Mouse (Mus musculus) heart, adult 9 months (tissue): ENCODE measurements around the gene Nfe2l1.
"Not testable (repeated sequence)": the region's sequence is repeated elsewhere in the genome, so short reads cannot be mapped to it uniquely, and the experiment has no call there.

Source experiments
- DNase-seq, 2 experiments: peaks; one replicate each; pipeline ENCODE4 v3.0.0; 2022; ENCODE audit warnings: low spot score in 2 of 2

Gene Nfe2l1

DNA sequence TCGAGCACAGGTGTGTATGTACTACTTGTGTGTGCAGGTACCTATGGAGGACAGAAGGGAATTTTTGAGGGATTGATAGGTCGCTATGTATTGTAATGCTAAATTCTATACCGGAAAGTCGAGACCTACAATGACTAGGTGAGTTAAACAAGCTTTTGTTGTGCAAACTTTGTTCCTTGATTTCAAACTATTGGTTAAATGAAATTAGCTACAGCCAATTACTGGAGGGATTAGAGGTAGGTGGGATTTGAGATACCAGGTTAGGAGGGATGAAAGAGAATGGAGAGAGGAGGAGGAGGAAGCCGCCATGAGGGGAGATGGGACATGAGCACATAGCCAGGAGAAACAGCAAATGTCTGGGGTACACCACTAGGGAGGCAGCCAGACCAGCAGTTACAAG, 49.5 kb downstream of the Nfe2l1 start:
- no peak for DNase-seq

- DNase-seq, result not testable (repeated sequence)
Observed at GRCm38 (mm10) chr11:96778061-96778627, 51.6 kb downstream of the Nfe2l1 start.

DNA sequence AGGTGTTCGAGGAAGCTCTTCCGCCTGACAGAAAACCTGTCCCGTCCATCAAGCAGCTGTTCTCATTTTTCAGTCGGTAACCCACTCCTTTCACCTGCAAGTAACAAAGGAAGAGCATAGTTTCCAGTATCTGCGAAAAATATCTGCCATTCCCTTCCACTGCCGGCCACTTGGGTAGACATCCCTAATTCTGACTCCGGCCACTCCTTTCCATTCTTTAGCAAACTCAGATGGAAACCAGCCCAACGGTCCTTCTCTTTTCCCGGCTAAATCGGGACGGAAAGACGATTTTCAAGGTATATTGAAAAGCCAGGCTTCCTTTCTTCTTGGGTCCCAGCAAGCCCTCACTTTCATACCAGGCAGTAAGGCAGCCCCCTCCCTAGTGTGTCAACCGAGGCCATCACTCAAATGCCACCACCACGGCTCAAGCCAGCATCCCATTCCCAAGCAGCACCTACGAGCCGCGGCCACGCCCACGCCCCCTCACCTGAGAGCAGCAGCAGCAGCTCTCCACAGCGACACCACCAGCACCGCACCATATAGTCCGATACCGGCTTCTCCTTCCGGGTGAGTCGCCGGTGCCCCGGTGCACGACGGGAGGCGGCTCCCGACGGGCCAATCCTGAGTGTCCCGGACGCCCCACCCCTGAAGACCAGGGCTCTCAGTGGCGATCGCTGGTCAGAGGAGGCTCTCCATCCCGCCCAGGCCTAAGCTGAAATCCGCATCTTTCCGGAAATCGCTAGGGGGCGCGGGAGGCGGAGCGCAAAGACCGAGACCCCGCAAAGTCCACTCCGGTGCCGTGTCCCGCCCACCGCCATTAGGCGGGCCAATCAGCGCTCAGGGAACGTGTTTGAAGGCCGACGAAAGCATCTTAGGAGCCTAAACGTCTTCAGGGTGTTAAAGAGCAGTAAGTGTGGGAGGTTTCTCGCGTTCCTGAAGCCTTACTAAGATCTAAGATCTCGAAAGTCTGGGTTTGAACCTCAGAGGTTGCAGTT, 52.5 kb downstream of the Nfe2l1 start, which contains the start of gene Snx11:
Gene Snx11 (minus strand): TSS at position 592 of the 995 bp plus-strand sequence.
- DNase-seq, result peak; percentile 100

- DNase-seq, result no peak
Observed at GRCm38 (mm10) chr11:96776068-96776467, 53.7 kb downstream of the Nfe2l1 start.

DNA sequence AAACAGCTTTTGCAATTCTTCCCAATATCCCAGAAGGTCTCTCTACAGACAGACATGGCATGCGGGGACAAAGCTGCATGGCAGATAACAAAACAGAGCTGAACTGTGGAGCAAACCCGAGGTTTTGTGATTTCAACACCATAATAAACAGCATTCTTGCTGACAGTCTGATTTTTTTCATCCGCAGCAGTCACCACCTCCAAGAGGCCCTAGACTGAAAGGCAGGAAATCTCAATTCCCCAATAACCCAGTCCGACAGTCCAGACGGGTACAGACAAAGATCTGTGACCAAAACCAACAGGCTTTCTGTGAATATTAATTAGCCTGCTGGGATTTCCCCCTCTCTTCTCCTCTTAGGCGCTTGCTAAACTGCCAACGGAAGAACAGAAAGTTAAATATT, 54.1 kb downstream of the Nfe2l1 start:
- no peak for DNase-seq

DNA sequence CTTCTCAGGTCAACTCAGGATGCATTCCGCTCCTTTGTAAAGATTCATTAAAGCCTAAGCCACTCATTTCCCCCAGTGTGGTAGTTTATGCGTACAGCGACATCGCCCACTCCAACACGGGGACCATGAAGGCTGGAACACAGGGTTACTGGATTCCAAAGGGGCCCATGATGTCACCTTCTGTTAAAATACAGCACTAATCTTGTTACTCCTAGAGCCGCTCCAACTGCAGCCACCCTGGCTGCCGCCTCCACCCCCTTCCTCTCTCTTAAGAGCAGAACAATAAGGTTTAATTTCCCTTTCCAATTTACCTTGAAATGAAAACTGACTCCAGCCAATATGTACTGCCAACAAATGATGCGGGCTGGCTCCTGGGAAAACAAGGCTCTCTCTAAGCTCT, 54.7 kb downstream of the Nfe2l1 start:
- DNase-seq, result no peak

DNA sequence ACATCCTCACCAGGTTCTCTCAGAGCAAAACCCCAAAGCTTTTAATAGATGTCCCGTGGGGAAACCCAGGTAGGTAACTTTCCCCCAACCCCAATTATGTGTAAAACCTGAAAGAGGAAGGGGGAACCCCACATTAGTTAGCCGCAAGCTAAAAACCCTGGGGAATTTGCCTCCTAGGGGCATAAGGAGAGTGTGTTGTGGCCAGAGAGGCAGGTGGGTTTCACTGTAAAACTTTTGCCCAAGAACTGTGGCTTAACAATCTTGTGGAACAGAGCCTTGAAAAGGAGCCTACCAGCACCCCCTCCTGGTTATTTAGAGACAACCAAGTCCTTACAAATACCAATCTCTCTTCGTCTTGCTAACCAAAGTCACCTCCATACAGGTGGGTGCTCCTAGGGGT, 55.2 kb downstream of the Nfe2l1 start:
- DNase-seq, result no peak

DNA sequence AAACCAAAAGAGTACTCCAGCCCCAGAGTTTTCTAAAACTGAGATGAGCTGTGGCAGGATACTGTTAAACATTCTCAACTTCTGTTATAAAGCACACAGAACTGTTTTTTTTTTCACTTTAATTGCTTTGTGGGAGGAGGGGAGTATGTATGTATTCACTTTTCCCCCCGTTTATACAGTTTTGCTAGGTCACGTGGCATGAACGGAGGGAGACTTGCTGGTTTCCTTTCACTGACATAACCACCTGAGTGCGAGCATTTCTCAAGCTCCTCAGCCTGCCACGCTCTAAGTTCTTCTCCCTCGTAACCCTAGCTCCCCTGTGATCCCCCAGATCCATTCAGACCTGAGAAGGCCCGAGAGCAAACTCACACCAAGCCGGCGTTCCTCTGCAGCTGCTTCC, 57.4 kb downstream of the Nfe2l1 start:
- no peak for DNase-seq

DNA sequence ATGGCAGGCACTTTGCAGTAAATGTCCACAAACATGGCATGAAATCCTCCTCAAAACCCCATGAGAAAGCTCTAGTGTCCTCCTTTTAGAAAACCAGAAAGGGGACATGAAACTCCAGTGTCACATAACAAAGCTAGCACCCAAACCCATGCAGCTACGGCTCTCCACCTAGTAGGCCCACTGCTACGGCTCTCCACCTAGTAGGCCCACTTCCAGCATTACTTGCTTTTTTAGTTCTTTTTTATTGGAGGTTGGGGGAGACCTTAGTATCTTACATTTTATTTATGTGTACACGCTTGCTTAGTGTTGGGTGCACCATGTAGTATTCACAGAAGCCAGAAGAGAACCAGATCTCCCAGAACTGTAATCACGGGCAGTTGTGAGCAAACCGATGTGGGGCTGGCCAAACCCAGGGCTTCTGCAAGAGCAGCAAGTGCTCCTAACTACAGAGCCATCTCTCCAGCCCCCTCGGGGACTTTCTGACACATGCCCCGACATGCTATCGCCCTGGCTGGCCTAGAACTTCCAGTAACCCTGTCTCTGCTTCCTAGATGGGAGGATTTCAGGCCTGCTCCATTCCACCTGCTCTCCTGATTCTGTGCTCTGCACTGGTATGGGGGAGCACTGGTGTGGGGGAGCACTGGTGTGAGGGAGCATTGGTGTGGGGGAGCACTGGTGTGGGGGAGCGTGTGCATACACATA, 58.3 kb downstream of the Nfe2l1 start:
- DNase-seq, result no peak

DNA sequence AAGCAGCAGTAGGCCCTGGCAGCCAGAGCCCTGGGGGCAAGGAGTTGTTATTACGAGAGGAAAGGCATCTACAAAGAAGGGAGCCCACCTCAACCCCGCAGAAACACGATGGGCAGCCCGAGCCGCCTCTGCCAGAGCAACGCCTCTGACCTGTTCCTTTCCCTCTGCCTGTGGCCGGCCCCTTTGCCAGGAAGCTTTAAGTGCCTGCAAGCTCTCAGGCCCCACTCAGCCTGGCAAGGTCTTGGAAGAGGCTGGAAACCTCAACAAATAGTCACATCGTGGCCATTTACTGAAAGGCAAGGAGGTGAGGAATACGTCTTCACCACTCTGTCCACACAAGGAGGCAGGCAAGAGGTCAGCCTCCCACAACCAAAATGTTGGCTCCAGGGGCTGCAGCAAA, 61.5 kb downstream of the Nfe2l1 start:
- DNase-seq, result no peak
